Mouse (Mus musculus) erythroblast, embryonic 14.5 days (primary cell): ENCODE results near the gene Itsn1.

ENCODE experiments used
- GATA1 ChIP-seq: IDR thresholded peaks from 2 replicates; pipeline ENCODE4 v1.6.1; 2012; ENCODE audit warnings: low read length, inconsistent platforms, mixed read lengths
- TAL1 ChIP-seq: IDR thresholded peaks from 3 replicates; pipeline ENCODE4 v1.6.1; 2012; ENCODE audit warnings: low read length, inconsistent platforms, mixed read lengths

- TF ChIP-seq TAL1 = no peak
- TF ChIP-seq GATA1 = no peak
These were observed 18.8 kb upstream of the Itsn1 start for GRCm38 (mm10) chr16:91710241-91710640.
